Mouse (Mus musculus): ENCODE results near the gene Asprv1. TPM values are rescaled to one million over a fixed set of nuclear protein-coding genes. Genes with fewer than 3 reads are reported as not detected.

Asprv1 gene
- total RNA-seq, 1 experiment = 0.71 TPM

DNA sequence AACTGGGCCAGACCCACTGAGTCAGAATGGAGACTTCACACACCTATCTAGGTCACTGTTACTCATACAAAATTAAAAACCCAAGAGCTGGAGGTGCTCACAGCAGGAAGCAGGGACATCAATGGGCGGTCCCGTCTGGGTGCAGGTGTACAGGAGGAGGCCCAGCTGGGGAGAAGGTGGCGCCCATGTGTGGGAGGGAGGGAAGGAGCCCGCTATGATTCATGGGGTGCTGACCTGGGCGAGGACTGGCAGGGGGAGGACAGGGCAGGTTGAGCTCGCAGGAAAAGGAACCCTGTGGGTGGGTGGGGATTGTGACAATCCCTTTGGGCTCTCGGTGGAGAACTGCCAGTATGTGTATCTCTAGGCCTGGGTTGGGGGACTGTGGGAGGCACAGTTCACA, 22.7 kb upstream of the Asprv1 start:
- Histone ChIP-seq H3K4me1 (ENCODE audit: control insufficient read depth in 2 of 2, insufficient read depth in 2 of 2, low read length in 2 of 2, poor library complexity in 1 of 2) (no peaks in the 10 kb centered on the region), H3K4me3 (ENCODE audit: insufficient read depth in 1 of 2, low read depth in 1 of 2, low read length in 2 of 2, poor library complexity in 1 of 2, severe bottlenecking in 1 of 2) (no peak overlapping the region), H3K9ac (ENCODE audit: insufficient read depth, low read depth, low read length, poor library complexity, severe bottlenecking) (no peak overlapping the region), H3K9me3 (ENCODE audit: control insufficient read depth, insufficient read depth, low read depth, low read length) (no peaks in the 10 kb centered on the region), H3K36me3 (ENCODE audit: control insufficient read depth, insufficient read depth, low read length, poor library complexity, severe bottlenecking) (no peaks in the 10 kb centered on the region), H3K27ac (ENCODE audit: insufficient read depth, low read depth, low read length, poor library complexity, severe bottlenecking) (no peak overlapping the region)
- in situ Hi-C loops (cut with MboI; ENCODE audit: low sequenced_read_pairs in 2 of 2, unreplicated experiment in 2 of 2) = no loop called here
- DNase-seq (ENCODE audit: low read depth, low spot score) = no peak
- TF ChIP-seq MAFK (IDR thresholded peaks at IDR 0.05; ENCODE audit: insufficient read depth, low read depth, low read length) (no peak), ZNF384 (IDR thresholded peaks at IDR 0.05; ENCODE audit: low read depth, low read length) (no peak), HCFC1 (IDR thresholded peaks at IDR 0.05; ENCODE audit: borderline replicate concordance, insufficient read depth, low read length) (no peak), CHD2 (IDR thresholded peaks at IDR 0.05; ENCODE audit: low read depth, low read length) (no peak), ZC3H11A (IDR thresholded peaks at IDR 0.05; ENCODE audit: borderline replicate concordance, low read depth, low read length) (no peak)

DNA sequence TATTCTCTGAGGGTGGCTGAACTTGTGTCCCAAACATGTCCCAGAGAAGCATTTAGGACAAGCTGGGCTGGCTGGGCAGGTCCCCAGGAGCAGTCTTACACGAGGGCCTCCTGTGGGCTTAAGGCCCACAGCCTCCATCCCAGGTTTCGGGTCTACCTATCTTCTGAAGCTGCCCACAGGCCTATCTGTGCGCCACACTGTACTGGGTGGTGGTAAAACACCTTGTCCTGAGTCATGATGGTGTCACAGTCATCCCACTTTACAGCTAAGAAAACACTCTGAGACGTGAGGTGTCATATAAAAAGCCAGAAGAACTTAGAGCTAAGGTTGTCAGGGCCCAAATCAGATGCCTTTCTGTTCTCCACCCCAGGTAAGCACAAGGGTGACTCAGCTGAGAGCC, 21.7 kb upstream of the Asprv1 start:
- Histone ChIP-seq H3K9me3 (ENCODE audit: control insufficient read depth, insufficient read depth, low read depth, low read length) (no peaks in the 10 kb centered on the region), H3K36me3 (ENCODE audit: control insufficient read depth, insufficient read depth, low read length, poor library complexity, severe bottlenecking) (no peaks in the 10 kb centered on the region), H3K27ac (ENCODE audit: insufficient read depth, low read depth, low read length, poor library complexity, severe bottlenecking) (no peak overlapping the region), H3K9ac (ENCODE audit: insufficient read depth, low read depth, low read length, poor library complexity, severe bottlenecking) (no peak overlapping the region), H3K4me3 (ENCODE audit: insufficient read depth in 1 of 2, low read depth in 1 of 2, low read length in 2 of 2, poor library complexity in 1 of 2, severe bottlenecking in 1 of 2) (no peak overlapping the region), H3K4me1 (ENCODE audit: control insufficient read depth in 2 of 2, insufficient read depth in 2 of 2, low read length in 2 of 2, poor library complexity in 1 of 2) (no peaks in the 10 kb centered on the region)
- TF ChIP-seq HCFC1 (IDR thresholded peaks at IDR 0.05; ENCODE audit: borderline replicate concordance, insufficient read depth, low read length) = no peak
- no peak for TF ChIP-seq ZC3H11A (IDR thresholded peaks at IDR 0.05; ENCODE audit: borderline replicate concordance, low read depth, low read length)
- no peak for TF ChIP-seq ZNF384 (IDR thresholded peaks at IDR 0.05; ENCODE audit: low read depth, low read length)
- TF ChIP-seq CHD2 (IDR thresholded peaks at IDR 0.05; ENCODE audit: low read depth, low read length) = no peak
- no peak for TF ChIP-seq MAFK (IDR thresholded peaks at IDR 0.05; ENCODE audit: insufficient read depth, low read depth, low read length)
- no peak for DNase-seq (ENCODE audit: low read depth, low spot score)
- in situ Hi-C loops (cut with MboI; ENCODE audit: low sequenced_read_pairs in 2 of 2, unreplicated experiment in 2 of 2) = no loop called here

DNA sequence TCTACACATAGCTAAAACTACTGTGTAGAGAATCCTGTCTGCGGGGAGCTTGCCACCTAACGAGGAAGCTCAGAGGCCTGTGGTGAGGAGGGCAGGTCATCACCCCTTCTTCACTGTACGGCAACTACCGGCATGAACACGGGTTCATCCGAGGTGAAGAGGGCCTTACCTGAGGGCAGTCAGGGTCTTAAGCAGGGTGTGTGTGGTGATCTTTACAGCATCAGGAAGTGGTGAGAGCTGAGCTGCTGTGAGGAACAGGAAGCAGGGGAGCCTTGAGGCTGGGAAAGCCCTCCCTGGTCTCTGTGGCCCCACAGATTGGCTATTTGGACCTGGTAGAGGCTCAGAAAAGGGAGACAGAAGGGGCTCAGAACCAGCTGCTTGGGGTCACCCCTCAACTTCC, 20.5 kb upstream of the Asprv1 start:
- Histone ChIP-seq H3K9me3 (ENCODE audit: control insufficient read depth, insufficient read depth, low read depth, low read length) (no peaks in the 10 kb centered on the region), H3K4me1 (ENCODE audit: control insufficient read depth in 2 of 2, insufficient read depth in 2 of 2, low read length in 2 of 2, poor library complexity in 1 of 2) (no peaks in the 10 kb centered on the region), H3K9ac (ENCODE audit: insufficient read depth, low read depth, low read length, poor library complexity, severe bottlenecking) (no peak overlapping the region), H3K4me3 (ENCODE audit: insufficient read depth in 1 of 2, low read depth in 1 of 2, low read length in 2 of 2, poor library complexity in 1 of 2, severe bottlenecking in 1 of 2) (no peak overlapping the region), H3K36me3 (ENCODE audit: control insufficient read depth, insufficient read depth, low read length, poor library complexity, severe bottlenecking) (no peaks in the 10 kb centered on the region), H3K27ac (ENCODE audit: insufficient read depth, low read depth, low read length, poor library complexity, severe bottlenecking) (no peak overlapping the region)
- TF ChIP-seq CHD2 (IDR thresholded peaks at IDR 0.05; ENCODE audit: low read depth, low read length) = no peak
- TF ChIP-seq MAFK (IDR thresholded peaks at IDR 0.05; ENCODE audit: insufficient read depth, low read depth, low read length) = no peak
- TF ChIP-seq ZC3H11A (IDR thresholded peaks at IDR 0.05; ENCODE audit: borderline replicate concordance, low read depth, low read length) = no peak
- no peak for TF ChIP-seq HCFC1 (IDR thresholded peaks at IDR 0.05; ENCODE audit: borderline replicate concordance, insufficient read depth, low read length)
- TF ChIP-seq ZNF384 (IDR thresholded peaks at IDR 0.05; ENCODE audit: low read depth, low read length) = no peak
- no peak for DNase-seq (ENCODE audit: low read depth, low spot score)
- in situ Hi-C loops (cut with MboI; ENCODE audit: low sequenced_read_pairs in 2 of 2, unreplicated experiment in 2 of 2) = no loop called here

DNA sequence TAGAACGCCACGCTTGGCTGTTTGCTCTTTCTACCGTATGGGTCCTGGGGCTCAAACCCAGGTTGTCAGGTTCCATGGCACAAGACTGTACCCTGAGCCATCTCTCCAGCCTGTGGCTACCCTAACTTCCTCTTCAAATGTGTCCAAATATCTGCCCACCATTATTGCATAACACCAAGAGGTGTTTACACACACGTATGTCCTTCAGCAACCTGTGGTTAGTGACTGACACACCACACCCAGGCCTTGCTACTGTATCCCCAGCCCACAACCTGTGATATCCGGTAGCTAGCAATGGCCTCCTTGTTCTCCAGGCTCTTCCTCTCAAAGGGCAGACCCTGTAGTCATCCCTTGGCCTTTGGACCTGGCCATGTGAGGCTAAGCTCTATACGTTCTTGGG, 18.7 kb upstream of the Asprv1 start:
- Histone ChIP-seq H3K9ac (ENCODE audit: insufficient read depth, low read depth, low read length, poor library complexity, severe bottlenecking) (no peak overlapping the region), H3K4me3 (ENCODE audit: insufficient read depth in 1 of 2, low read depth in 1 of 2, low read length in 2 of 2, poor library complexity in 1 of 2, severe bottlenecking in 1 of 2) (no peak overlapping the region), H3K36me3 (ENCODE audit: control insufficient read depth, insufficient read depth, low read length, poor library complexity, severe bottlenecking) (no peaks in the 10 kb centered on the region), H3K4me1 (ENCODE audit: control insufficient read depth in 2 of 2, insufficient read depth in 2 of 2, low read length in 2 of 2, poor library complexity in 1 of 2) (no peaks in the 10 kb centered on the region), H3K27ac (ENCODE audit: insufficient read depth, low read depth, low read length, poor library complexity, severe bottlenecking) (no peak overlapping the region), H3K9me3 (ENCODE audit: control insufficient read depth, insufficient read depth, low read depth, low read length) (no peaks in the 10 kb centered on the region)
- no peak for TF ChIP-seq CHD2 (IDR thresholded peaks at IDR 0.05; ENCODE audit: low read depth, low read length)
- TF ChIP-seq ZC3H11A (IDR thresholded peaks at IDR 0.05; ENCODE audit: borderline replicate concordance, low read depth, low read length) = no peak
- TF ChIP-seq MAFK (IDR thresholded peaks at IDR 0.05; ENCODE audit: insufficient read depth, low read depth, low read length) = no peak
- no peak for TF ChIP-seq HCFC1 (IDR thresholded peaks at IDR 0.05; ENCODE audit: borderline replicate concordance, insufficient read depth, low read length)
- TF ChIP-seq ZNF384 (IDR thresholded peaks at IDR 0.05; ENCODE audit: low read depth, low read length) = no peak
- in situ Hi-C loops (cut with MboI; ENCODE audit: low sequenced_read_pairs in 2 of 2, unreplicated experiment in 2 of 2) = no loop called here
- DNase-seq (ENCODE audit: low read depth, low spot score) = no peak

DNA sequence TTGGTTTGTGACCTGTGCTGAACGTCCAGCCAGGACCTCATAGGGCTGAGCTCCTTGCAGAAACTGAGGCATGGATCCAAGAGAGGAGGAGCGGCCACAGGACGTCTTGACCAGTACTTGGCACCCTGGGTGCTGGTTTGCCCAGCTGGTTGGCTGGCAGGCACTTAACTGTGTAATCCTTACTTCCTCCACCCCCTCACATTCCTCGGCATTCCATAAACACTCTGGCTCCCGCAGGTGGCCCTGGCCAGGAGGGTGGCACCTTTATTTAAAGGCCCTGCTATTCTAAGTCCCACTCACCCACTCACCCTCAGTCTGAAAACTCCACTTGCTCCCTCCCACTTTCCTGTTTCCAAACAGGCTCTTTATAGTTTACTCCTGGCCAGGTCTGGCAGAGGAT, 17.2 kb upstream of the Asprv1 start:
- Histone ChIP-seq H3K9ac (ENCODE audit: insufficient read depth, low read depth, low read length, poor library complexity, severe bottlenecking) (no peak overlapping the region), H3K9me3 (ENCODE audit: control insufficient read depth, insufficient read depth, low read depth, low read length) (no peaks in the 10 kb centered on the region), H3K4me3 (ENCODE audit: insufficient read depth in 1 of 2, low read depth in 1 of 2, low read length in 2 of 2, poor library complexity in 1 of 2, severe bottlenecking in 1 of 2) (no peak overlapping the region), H3K27ac (ENCODE audit: insufficient read depth, low read depth, low read length, poor library complexity, severe bottlenecking) (no peak overlapping the region), H3K36me3 (ENCODE audit: control insufficient read depth, insufficient read depth, low read length, poor library complexity, severe bottlenecking) (no peaks in the 10 kb centered on the region), H3K4me1 (ENCODE audit: control insufficient read depth in 2 of 2, insufficient read depth in 2 of 2, low read length in 2 of 2, poor library complexity in 1 of 2) (no peaks in the 10 kb centered on the region)
- in situ Hi-C loops (cut with MboI; ENCODE audit: low sequenced_read_pairs in 2 of 2, unreplicated experiment in 2 of 2) = no loop called here
- no peak for TF ChIP-seq HCFC1 (IDR thresholded peaks at IDR 0.05; ENCODE audit: borderline replicate concordance, insufficient read depth, low read length)
- TF ChIP-seq ZC3H11A (IDR thresholded peaks at IDR 0.05; ENCODE audit: borderline replicate concordance, low read depth, low read length) = no peak
- no peak for DNase-seq (ENCODE audit: low read depth, low spot score)

All from ES-E14 (cell line).